Mouse (Mus musculus) kidney, embryonic 14.5 days (tissue): Measurements from ENCODE around the gene Ndufs2. TPM values are rescaled to one million over a fixed set of nuclear protein-coding genes. Genes with fewer than 3 reads are reported as not detected.

Source experiments
- ATAC-seq: fragments of 200-750 bp; cut with Nextera tagmentation; 2 replicates; pipeline ENCODE4 v1.8.0; 2017; ENCODE audit warnings: moderate number of reproducible peaks, mild to moderate bottlenecking, moderate TSS enrichment, moderate library complexity; ENCODE audit not compliant: low FRiP score, low TSS enrichment
- H3K27ac ChIP-seq: fragments of 300-500 bp; sonication (generic); 2 replicates; pipeline ENCODE4 v1.5.1; 2014; ENCODE audit warnings: low read depth, mild to moderate bottlenecking, low read length, moderate library complexity, mixed read lengths
- H3K27me3 ChIP-seq: fragments of 300-500 bp; sonication (generic); 2 replicates; pipeline ENCODE4 v1.6.1; 2014; ENCODE audit warnings: mild to moderate bottlenecking, low read length; ENCODE audit not compliant: control insufficient read depth, insufficient read depth
- H3K36me3 ChIP-seq: fragments of 300-500 bp; sonication (generic); 2 replicates; pipeline ENCODE4 v1.6.1; 2014; ENCODE audit warnings: low read length, mixed read lengths; ENCODE audit not compliant: control insufficient read depth, insufficient read depth
- H3K4me1 ChIP-seq: fragments of 300-500 bp; sonication (generic); 2 replicates; pipeline ENCODE4 v1.6.1; 2014; ENCODE audit warnings: low read length, mixed read lengths; ENCODE audit not compliant: control insufficient read depth, insufficient read depth
- H3K4me2 ChIP-seq: fragments of 300-500 bp; sonication (generic); replicated peaks from 2 replicates; pipeline ENCODE4 v1.6.1; 2014; ENCODE audit warnings: low read depth, mild to moderate bottlenecking, low read length
- H3K4me3 ChIP-seq: fragments of 300-500 bp; sonication (generic); 2 replicates; pipeline ENCODE4 v1.5.1; 2014; ENCODE audit warnings: mild to moderate bottlenecking, low read length
- H3K9ac ChIP-seq: fragments of 300-500 bp; sonication (generic); 2 replicates; pipeline ENCODE4 v1.6.1; 2014; ENCODE audit warnings: low read depth, mild to moderate bottlenecking, low read length, moderate library complexity
- H3K9me3 ChIP-seq: fragments of 300-500 bp; sonication (generic); 2 replicates; pipeline ENCODE4 v1.6.1; 2016; ENCODE audit warnings: low read length; ENCODE audit not compliant: control insufficient read depth
- WGBS: fragments of 180-500 bp; shearing (Covaris S2); extraction: QIAGEN DNeasy Blood & Tissue Kit; methylation state at CpG from one replicate; pipeline ENCODE4 v1.1.7; 2014; 5-methylcytosine and 5-hydroxymethylcytosine counted together
- polyA plus RNA-seq: library from polyadenylated mRNA; unstranded; fragments of >200 nt; fragmentation: Nextera tagmentation; extraction: Ambion mirVana; gene quantifications from 2 replicates; pipeline ENCODE4 v1.2.1, GENCODE M21; 2014

Ndufs2 gene
- polyA plus RNA-seq, 1 experiment from 2014 or later, result 293 TPM

- Histone ChIP-seq H3K36me3 (no peaks in the 10 kb centered on the region), H3K9ac (peak overlapping the region; percentile 31; the same call in 1 of the 2 replicates), H3K9me3 (no peaks in the 10 kb centered on the region), H3K4me3 (peak overlapping the region; percentile 24), H3K4me1 (peaks cover 24% of the 10 kb centered on the region), H3K4me2 (peak overlapping the region; percentile 45), H3K27me3 (peaks cover 48% of the 10 kb centered on the region), H3K27ac (no peak overlapping the region; the same call in 1 of the 2 replicates)
- WGBS, result 4% methylated on average over 18 of the region's 18 CpGs
- ATAC-seq, result no peak; the same call in 1 of the 2 replicates
These were observed 57.9 kb downstream of the Ndufs2 start for GRCm38 (mm10) chr1:171193093-171193840.

DNA sequence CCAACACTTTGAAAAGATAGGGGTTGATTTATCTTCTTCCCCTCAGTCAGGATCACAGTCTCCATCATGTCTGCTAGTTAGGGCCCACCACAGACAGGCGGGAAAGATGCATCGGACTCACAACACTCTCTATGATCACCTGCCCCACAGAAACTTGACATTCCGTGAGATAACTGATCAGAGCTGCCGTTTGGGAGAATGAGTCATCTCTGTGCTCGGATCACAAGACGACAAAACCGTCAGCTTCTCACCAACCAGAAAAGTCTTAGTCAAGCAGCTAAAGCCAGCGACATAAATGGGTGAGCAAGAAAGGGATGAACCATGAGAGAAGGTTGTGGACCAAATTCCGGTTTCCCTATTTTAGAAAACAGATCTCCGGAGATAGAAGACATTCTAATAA, 58.9 kb downstream of the Ndufs2 start:
- no peaks in the 10 kb centered on the region for H3K9me3 ChIP-seq
- peak overlapping the region; percentile 45 for H3K4me2 ChIP-seq
- no peak overlapping the region for H3K4me3 ChIP-seq
- no peak overlapping the region for H3K9ac ChIP-seq
- no peak overlapping the region for H3K27ac ChIP-seq
- peaks cover 44% of the 10 kb centered on the region for H3K27me3 ChIP-seq
- H3K36me3 ChIP-seq, result no peaks in the 10 kb centered on the region
- peaks cover 24% of the 10 kb centered on the region for H3K4me1 ChIP-seq
- no peak for ATAC-seq
- whole genome bisulfite sequencing, result 43% methylated on average over 10 of the region's 10 CpGs

GRCm38 (mm10) chr1:171190832-171191231, 60.4 kb downstream of the Ndufs2 start:
- no peak overlapping the region for H3K9ac ChIP-seq
- WGBS, result 96% methylated on average over 9 of the region's 9 CpGs
- H3K9me3 ChIP-seq, result no peaks in the 10 kb centered on the region
- no peak overlapping the region for H3K27ac ChIP-seq
- peaks cover 22% of the 10 kb centered on the region for H3K4me1 ChIP-seq
- no peak overlapping the region for H3K4me2 ChIP-seq
- H3K27me3 ChIP-seq, result peaks cover 32% of the 10 kb centered on the region
- no peaks in the 10 kb centered on the region for H3K36me3 ChIP-seq
- no peak for ATAC-seq
- H3K4me3 ChIP-seq, result no peak overlapping the region

DNA sequence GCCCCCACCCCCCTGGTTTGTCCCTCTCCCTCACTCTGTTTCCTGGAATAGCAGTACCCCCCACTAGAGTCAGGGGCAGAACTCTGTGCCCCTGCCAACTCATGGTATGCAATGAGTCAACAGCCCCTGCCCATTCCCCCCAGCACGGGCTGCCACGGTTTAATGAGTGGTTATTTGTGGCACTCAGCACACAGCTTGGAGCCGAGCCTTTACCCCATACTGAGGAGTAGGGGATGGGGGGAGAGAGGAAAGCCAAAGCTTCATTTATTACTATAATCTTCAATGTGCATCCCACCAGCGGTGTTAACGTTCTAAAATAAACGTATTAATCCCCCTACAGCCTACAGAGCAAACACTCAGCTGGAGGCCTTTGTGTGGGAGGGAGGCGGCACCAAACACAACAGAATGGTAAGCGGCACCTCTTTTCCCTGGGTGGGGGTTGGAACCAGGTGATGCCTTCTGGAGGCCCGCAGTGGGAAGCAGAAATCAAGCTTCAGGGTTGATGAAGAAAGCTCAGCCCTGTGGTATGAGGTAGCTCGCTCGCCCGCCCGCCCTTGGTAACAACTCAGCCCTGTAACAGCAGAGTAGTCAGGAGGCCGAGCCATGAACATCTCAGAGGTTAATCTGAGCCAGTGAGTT, 61.6 kb downstream of the Ndufs2 start:
- peak overlapping the region; percentile 24; the same call in 1 of the 2 replicates for H3K27ac ChIP-seq
- no peaks in the 10 kb centered on the region for H3K9me3 ChIP-seq
- H3K27me3 ChIP-seq, result peaks cover 20% of the 10 kb centered on the region
- ATAC-seq, result no peak
- H3K4me3 ChIP-seq, result no peak overlapping the region
- WGBS, result 49% methylated on average over 14 of the region's 14 CpGs
- no peak overlapping the region for H3K9ac ChIP-seq
- H3K4me1 ChIP-seq, result peaks cover 19% of the 10 kb centered on the region; the same call in 1 of the 2 replicates
- no peak overlapping the region for H3K4me2 ChIP-seq
- H3K36me3 ChIP-seq, result no peaks in the 10 kb centered on the region

GRCm38 (mm10) chr1:171189046-171189445, 62.1 kb downstream of the Ndufs2 start:
- no peak overlapping the region for H3K9ac ChIP-seq
- H3K4me1 ChIP-seq, result peaks cover 19% of the 10 kb centered on the region; the same call in 1 of the 2 replicates
- peak overlapping the region; percentile 24; the same call in 1 of the 2 replicates for H3K27ac ChIP-seq
- no peaks in the 10 kb centered on the region for H3K9me3 ChIP-seq
- WGBS, result 36% methylated on average over 8 of the region's 8 CpGs
- no peak for ATAC-seq
- no peak overlapping the region for H3K4me2 ChIP-seq
- no peak overlapping the region for H3K4me3 ChIP-seq
- H3K27me3 ChIP-seq, result peaks cover 14% of the 10 kb centered on the region
- no peaks in the 10 kb centered on the region for H3K36me3 ChIP-seq

GRCm38 (mm10) chr1:171187851-171188700, 63.1 kb downstream of the Ndufs2 start:
- no peak overlapping the region for H3K4me2 ChIP-seq
- no peaks in the 10 kb centered on the region for H3K9me3 ChIP-seq
- peaks cover 12% of the 10 kb centered on the region; the same call in 1 of the 2 replicates for H3K4me1 ChIP-seq
- peaks cover 4% of the 10 kb centered on the region for H3K27me3 ChIP-seq
- H3K36me3 ChIP-seq, result no peaks in the 10 kb centered on the region
- H3K27ac ChIP-seq, result no peak overlapping the region
- 56% methylated on average over 13 of the region's 13 CpGs for WGBS
- ATAC-seq, result no peak
- no peak overlapping the region for H3K9ac ChIP-seq
- H3K4me3 ChIP-seq, result no peak overlapping the region

- Histone ChIP-seq H3K27ac (no peak overlapping the region), H3K9ac (no peak overlapping the region), H3K4me1 (peaks cover 7% of the 10 kb centered on the region; the same call in 1 of the 2 replicates), H3K9me3 (no peaks in the 10 kb centered on the region), H3K4me2 (no peak overlapping the region), H3K36me3 (no peaks in the 10 kb centered on the region), H3K4me3 (no peak overlapping the region), H3K27me3 (no peaks in the 10 kb centered on the region)
- no peak for ATAC-seq
- 58% methylated on average over 8 of the region's 8 CpGs for WGBS
These were observed 65.5 kb downstream of the Ndufs2 start for GRCm38 (mm10) chr1:171185655-171186054.
